Mouse (Mus musculus): ENCODE measurements at regions not wholly inside any gene's neighbourhood (a gene's known extent, or its start where the extent isn't known, plus 50 kb on each side); places are given as distances from the start of the nearest gene placed in this dataset.
A peak's percentile ranks its signal among the peaks of the same experiment; 100 is the strongest.

GRCm38 (mm10) chr4:82161232-82161631 lies 544.3 kb downstream of the Nfib start:
- no peak for DNase-seq

DNA sequence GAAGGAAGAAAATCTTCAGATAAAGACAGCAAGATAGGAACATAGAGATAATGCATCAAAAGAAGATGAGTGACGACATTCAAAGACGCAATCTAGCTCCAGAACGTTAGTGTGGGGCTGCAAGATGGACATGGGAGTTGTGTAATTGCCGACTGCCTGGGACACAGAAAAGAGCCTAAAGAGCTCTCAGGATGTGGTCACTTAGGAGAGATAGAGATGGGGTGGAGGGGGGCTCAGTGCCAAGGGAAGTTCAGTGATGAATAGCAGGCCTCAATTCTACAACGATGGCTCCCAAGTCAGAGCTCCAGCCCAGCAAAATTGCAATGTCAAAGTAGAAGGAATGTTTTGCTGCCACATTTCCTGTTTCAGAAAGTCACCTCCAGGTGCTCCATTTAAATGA lies 545.3 kb downstream of the Nfib start:
- no peak for DNase-seq

DNA sequence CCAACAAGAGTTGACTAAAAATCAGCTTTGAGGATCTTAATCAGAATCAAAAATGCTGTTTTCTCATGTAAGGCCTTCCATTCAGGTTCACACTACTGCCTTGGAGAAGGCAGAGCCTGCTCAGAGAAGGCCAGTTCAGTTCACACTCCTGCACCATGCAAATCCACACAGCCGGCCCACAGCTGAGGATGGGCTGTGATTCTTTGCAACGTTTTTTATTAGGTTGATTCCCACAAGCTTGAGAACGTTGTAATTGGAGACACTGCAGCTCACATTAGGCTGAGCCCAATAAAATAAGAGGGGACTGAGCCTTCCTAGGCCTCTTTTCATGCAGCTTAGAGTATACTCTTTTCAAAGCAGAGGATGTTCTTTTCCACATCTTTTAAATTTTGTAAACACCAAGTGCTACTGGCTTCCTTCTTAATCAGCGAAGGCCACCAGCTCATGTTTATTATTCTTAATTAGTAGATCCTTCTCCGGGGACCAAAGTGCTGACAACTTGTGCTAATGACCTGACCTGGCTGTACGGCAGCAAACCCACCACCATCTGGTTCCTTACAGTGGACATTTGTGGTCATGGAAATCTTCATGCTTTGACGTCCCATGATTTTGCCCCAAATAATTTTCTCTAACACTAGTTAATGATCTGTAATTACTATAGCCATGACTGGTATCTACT lies 549.8 kb downstream of the Nfib start:
- no peak for DNase-seq

- DNase-seq: no peak
Measured at GRCm38 (mm10) chr4:82154021-82154555, 551.5 kb downstream of the Nfib start.

DNA sequence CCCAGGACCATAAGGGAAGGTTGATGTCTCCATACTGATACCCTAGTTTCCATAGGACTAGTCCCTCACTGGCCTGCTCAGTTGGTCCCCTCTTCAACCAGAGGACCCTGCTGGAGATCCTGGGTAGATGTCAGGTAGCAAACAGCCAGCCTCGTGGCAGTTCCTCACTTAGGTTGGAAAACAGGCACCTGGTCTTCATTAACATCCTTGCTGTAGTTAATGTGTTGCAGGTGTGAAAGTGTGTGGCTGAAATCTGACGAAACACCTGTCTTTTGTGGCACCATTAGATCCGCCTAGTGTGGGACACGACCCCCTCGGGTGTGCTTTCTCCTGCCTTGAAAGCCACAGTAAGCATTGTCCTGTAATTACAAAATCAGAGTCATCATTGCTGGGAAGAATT lies 551.9 kb downstream of the Nfib start:
- DNase-seq: no peak

DNA sequence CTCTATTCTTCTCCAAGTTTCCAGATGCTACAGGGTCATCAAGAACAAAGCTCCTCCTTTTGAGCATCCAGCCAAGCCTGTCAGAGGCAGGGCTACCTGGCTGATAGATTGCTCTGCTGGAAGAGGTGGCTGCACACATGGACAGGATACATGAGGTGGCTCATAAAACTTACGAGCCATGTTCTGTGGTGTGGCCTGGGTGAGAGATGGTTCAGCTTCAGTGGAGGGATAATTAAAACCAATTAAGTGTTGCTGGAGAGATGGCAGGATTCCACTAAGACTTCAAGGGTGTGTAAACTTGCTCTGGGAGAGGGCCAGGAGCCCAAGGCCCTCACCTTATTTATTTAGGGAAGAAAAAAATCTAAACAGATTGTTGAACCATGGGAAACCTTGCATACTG lies 555.6 kb downstream of the Nfib start:
- no peak for DNase-seq

DNA sequence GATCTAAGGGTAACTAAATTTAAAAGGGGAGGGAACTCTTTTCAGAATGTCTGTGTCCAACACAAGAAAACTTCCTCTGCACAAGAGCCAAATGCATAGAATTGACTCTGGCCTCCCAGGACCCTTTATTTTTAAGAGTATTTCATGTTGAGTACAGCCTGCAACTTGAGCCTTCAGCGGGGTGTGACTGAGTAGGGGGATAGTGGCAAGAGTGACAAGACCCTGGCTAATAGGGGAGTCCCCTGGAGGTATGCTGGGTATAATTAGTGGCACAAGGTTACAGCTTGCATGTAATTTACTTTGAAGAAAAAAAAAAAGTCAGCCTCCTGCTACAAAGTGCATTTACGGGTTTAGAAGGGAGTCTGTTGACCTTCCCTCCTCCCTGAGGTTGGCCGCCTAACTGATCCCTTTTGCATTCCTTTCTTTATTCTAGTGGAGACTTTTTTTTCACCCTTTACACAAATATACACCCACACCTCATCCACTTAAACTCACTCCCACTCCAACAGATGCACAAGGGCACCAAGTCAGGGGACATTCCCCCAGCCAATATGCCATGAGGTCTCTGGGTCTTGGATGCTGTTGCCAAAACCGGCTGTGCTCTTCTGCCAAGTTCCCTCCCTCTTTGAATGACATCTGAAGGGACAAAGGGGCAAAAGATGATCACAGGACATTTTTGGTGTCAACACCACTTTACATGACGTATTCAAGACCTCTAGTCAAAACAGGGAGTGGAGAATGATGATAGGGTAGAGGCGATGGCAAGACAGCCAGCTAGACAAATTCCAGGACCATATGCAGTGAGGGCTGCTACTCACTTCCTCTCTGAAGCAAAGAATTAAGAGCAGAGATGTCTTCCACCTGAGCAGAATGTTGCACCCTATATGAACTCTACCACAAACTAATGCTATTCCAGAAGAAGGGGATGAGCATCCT lies 557.2 kb downstream of the Nfib start:
- DNase-seq: no peak

DNA sequence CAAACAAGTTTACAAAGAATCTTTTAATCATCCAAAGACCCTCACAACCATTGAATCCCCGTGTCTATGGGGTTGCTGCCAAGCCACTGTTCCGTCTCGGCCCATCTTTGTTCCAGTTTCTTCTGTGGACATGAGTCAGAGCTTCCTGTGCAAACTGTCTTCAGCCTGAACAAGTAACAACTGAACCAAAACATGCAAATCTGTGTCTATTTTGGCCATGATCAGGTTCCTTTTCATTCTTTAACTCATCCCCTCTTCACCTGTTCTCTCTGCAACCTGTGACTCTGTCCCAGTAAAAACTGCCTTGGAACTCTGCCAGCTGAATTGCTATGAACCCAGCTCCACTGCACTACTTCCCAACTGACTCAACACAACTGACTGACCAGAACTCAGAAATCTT lies 563.2 kb downstream of the Nfib start:
- no peak for DNase-seq

- DNase-seq: no peak
Measured at GRCm38 (mm10) chr4:82139806-82140205, 565.7 kb downstream of the Nfib start.

- no peak for DNase-seq
Measured at GRCm38 (mm10) chr4:82139016-82139415, 566.5 kb downstream of the Nfib start.

DNA sequence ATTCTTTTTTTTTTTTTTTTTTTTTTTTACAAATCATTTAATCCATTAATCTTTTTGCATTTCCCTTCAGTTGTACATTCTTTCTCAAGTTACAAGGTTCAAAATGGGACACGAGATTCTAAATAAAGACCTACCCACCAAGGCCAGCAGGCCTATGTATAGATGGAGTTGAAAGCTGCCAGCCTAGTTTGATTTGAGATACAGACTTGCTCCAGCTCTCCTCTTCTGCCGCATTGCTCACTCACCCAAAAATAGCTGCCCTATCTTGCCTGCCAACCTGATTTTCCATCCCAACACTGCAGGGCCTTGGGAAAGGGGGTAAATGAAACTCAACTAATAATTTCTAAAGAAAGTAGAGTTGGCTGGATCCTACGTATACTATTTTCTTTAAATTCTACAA lies 572.7 kb downstream of the Nfib start:
- DNase-seq: no peak

DNA sequence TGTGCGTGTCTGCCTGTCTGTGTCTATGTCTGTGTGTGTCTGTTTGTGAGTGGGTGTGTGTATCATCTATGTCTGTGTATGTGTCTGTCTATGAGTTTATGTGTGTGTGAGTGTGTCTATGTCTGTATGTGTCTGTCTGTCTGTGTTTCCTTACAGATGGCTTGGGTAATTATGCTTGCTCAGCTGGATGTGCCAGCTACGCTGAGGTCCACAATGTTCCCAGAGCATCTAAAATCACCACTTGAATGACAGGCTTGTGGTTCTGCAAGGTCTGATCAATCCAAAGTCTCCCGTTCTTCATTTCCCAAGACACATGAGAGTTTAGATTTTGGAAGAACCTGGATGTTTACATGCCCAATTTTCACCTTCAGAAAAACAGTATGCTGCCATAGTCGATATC lies 573.2 kb downstream of the Nfib start:
- no peak for DNase-seq

DNA sequence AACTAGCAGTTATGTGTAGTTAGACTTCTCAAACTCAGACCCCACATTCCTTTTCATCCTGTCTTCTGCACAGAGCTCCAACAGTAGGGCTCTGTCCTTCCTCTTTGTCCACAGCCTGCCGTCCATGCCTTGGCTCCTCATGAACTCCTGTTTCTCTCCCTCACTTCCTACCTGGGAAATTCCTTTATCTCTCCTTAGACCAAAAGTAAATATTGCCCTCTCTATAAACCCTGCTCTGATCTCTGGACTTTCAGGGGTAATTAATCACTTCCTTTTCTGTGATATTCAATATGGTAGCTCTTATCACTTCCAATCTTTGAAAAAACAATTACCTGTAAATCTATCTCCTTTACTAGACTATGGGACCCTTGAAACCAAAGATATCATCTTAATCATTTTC lies 576.1 kb downstream of the Nfib start:
- no peak for DNase-seq

DNA sequence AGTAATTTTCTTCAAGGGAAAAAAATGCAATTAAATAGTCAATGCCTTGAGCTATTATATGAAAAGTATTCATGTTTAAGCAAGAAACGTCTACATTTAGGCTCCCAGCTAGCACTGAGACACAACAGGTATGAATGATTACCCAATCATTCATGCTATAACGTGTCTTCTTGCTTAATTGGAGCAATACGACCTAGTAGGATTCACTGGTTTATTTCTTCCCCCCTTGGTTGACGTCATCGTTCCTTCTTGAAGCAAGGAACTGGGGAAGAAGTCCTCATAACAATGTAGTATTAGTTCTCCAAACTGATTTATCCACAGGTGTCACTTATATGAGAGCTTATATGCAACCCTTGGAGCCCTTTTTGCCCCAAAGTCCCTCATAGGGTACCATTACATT lies 581.8 kb downstream of the Nfib start:
- DNase-seq: no peak

DNA sequence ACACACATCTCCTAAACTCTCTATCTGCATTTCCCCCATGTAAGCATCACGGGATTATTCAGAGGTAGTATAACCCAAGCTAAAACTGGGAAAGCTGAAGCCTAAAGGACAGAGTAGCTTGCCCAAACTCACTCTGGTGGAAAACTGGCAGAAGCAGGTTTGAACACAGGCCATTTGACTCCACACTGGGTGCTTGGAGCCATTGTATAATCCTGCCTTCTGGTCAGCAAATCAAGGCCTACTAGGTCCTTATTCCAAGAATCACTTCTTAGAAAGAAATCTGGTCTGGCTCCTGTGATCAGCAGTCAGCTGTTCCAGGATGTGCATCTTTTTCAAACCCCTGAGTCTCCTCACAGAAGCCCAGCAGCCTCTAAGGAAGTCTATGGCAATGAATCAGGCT lies 582.4 kb downstream of the Nfib start:
- DNase-seq: no peak

- no peak for DNase-seq
Measured at GRCm38 (mm10) chr4:82120796-82121195, 584.8 kb downstream of the Nfib start.

DNA sequence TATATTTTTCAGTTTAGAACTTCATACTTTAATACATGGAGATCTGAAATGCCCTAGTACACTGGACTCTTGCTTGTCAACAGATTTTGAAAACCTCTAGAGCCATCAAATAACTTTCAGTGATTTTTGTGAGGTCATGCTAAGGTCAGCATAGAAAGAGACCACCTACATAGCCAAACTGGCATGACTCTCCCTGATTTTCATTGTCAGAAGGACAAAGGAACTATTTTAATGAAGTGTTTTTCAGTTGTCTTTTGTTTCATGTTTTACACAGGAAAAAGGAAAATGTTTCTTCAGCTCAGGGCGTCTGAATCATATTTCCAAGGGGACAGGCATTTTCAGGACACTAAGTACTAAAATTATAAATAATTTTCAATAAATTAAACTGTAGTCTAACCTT lies 585.2 kb downstream of the Nfib start:
- no peak for DNase-seq

- no peak for DNase-seq
Measured at GRCm38 (mm10) chr4:82101837-82102236, 603.7 kb downstream of the Nfib start.

- DNase-seq: no peak
Measured at GRCm38 (mm10) chr4:82099970-82100368, 605.6 kb downstream of the Nfib start.

DNA sequence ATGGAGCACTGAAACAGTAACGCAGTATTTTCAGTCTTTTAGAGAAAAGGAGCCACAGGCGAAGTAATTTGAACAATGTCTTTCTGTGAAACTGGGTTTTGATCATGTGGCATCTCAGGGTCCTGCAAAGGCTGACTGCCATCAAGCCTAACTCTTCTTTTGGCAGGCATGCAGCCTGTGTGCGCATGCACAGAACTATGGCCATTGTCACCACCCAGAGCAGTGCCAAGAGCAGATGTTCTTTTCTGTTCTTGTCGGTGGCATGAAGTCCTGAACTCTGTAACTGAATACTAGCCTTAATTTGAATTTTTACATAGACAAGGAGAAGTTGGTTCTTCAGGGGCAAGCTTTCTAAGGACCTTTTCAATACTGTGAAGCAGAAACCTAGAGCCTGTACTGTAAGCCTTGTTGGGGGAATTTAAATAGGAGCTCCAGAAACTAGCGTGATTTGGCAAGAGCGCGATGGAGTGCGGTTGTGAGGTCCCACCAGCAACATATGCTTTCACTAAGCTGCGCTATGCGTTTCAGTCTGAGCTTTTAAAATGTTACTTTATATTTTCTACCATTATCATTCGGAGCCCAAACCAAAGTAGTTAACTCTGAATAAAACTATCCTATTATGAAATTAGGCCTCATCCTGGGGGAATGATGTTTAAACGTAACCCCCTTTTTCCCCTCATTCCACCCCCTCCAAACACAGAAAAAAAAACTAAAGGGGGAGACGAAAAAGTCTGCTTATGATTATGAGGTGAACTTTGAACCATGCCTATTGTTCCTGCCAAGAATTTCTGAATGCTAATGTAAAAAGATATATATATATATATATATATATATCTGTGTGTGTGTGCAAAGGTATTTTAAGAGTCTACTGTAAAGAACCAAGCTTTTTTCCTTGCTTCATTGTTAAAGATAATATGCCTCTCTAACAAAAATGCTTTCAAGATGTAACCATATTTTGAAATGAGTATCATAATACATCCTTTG lies 606.3 kb downstream of the Nfib start:
- DNase-seq: no peak

GRCm38 (mm10) chr4:82092296-82093230 lies 613.0 kb downstream of the Nfib start:
- peak; percentile 20 for DNase-seq

Measured in adrenal gland, postnatal 10 days (tissue).